Mouse (Mus musculus) neural tube, embryonic 13.5 days (tissue): ENCODE measurements around the gene Slc9a1. TPM values are rescaled to one million over a fixed set of nuclear protein-coding genes. Genes with fewer than 3 reads are reported as not detected.
A peak's percentile ranks its signal among the peaks of the same experiment; 100 is the strongest.

Experiments
- ATAC-seq: fragments of 200-750 bp; cut with Nextera tagmentation; 2 replicates; pipeline ENCODE4 v1.8.0; 2017; ENCODE audit warnings: low read depth, mild to moderate bottlenecking, moderate TSS enrichment, moderate library complexity
- H3K27ac ChIP-seq: fragments of 300-500 bp; sonication (generic); replicated peaks from 2 replicates; pipeline ENCODE4 v1.5.1; 2015; ENCODE audit warnings: moderate library complexity, mild to moderate bottlenecking, inconsistent platforms
- H3K27me3 ChIP-seq: fragments of 300-500 bp; sonication (generic); 2 replicates; pipeline ENCODE4 v1.6.1; 2015; ENCODE audit warnings: mild to moderate bottlenecking, inconsistent platforms
- H3K36me3 ChIP-seq: fragments of 300-500 bp; sonication (generic); 2 replicates; pipeline ENCODE4 v1.6.1; 2015; ENCODE audit warnings: mild to moderate bottlenecking, inconsistent platforms
- H3K4me1 ChIP-seq: fragments of 300-500 bp; sonication (generic); replicated peaks from 2 replicates; pipeline ENCODE4 v1.6.1; 2015; ENCODE audit warnings: inconsistent platforms
- H3K4me2 ChIP-seq: fragments of 300-500 bp; sonication (generic); 2 replicates; pipeline ENCODE4 v1.6.1; 2015; ENCODE audit warnings: inconsistent platforms, mild to moderate bottlenecking, moderate library complexity
- H3K4me3 ChIP-seq: fragments of 300-500 bp; sonication (generic); 2 replicates; pipeline ENCODE4 v1.5.1; 2015; ENCODE audit warnings: mild to moderate bottlenecking, inconsistent platforms
- H3K9ac ChIP-seq: fragments of 300-500 bp; sonication (generic); 2 replicates; pipeline ENCODE4 v1.6.1; 2015; ENCODE audit warnings: moderate library complexity, mild to moderate bottlenecking, inconsistent platforms
- H3K9me3 ChIP-seq: fragments of 300-500 bp; sonication (generic); 2 replicates; pipeline ENCODE4 v1.6.1; 2016; ENCODE audit warnings: inconsistent platforms
- WGBS: fragments of 180-500 bp; shearing (Covaris S2); methylation state at CpG from one replicate; pipeline ENCODE4 v1.1.7; 2015; 5-methylcytosine and 5-hydroxymethylcytosine counted together
- polyA plus RNA-seq: library from polyadenylated mRNA; unstranded; fragments of >200 nt; fragmentation: Nextera tagmentation; extraction: Ambion mirVana; gene quantifications from 2 replicates; pipeline ENCODE4 v1.2.1, GENCODE M21; 2015

The Slc9a1 gene
- polyA plus RNA-seq, 1 experiment from 2014 or later = 7.1 TPM

GRCm38 (mm10) chr4:133378236-133379045 is 8.9 kb downstream of the Slc9a1 start:
- WGBS = 13% methylated on average over 13 of the region's 13 CpGs
- no peaks in the 10 kb centered on the region for H3K36me3 ChIP-seq
- peak overlapping the region; percentile 52 for H3K9ac ChIP-seq
- peaks cover 64% of the 10 kb centered on the region for H3K4me1 ChIP-seq
- H3K9me3 ChIP-seq = no peaks in the 10 kb centered on the region
- H3K27ac ChIP-seq = peak overlapping the region; percentile 38
- no peaks in the 10 kb centered on the region for H3K27me3 ChIP-seq
- peak overlapping the region; percentile 14; the same call in 1 of the 2 replicates for H3K4me2 ChIP-seq
- H3K4me3 ChIP-seq = no peak overlapping the region
- 0 out of 2 replicates have a peak, but pooled peaks have one; percentile 33 for ATAC-seq

GRCm38 (mm10) chr4:133379046-133379347 is 9.5 kb downstream of the Slc9a1 start:
- 26% methylated on average over 5 of the region's 5 CpGs for WGBS
- no peaks in the 10 kb centered on the region for H3K9me3 ChIP-seq
- H3K9ac ChIP-seq = peak overlapping the region; percentile 47; the same call in 1 of the 2 replicates
- no peak overlapping the region for H3K4me2 ChIP-seq
- H3K27ac ChIP-seq = peak overlapping the region; percentile 38
- H3K4me3 ChIP-seq = no peak overlapping the region
- no peaks in the 10 kb centered on the region for H3K27me3 ChIP-seq
- ATAC-seq = no peak
- H3K36me3 ChIP-seq = no peaks in the 10 kb centered on the region
- H3K4me1 ChIP-seq = peaks cover 58% of the 10 kb centered on the region

GRCm38 (mm10) chr4:133379861-133380260 is 10.4 kb downstream of the Slc9a1 start:
- H3K4me2 ChIP-seq = no peak overlapping the region
- no peak for ATAC-seq
- no peaks in the 10 kb centered on the region for H3K36me3 ChIP-seq
- no peak overlapping the region for H3K9ac ChIP-seq
- 57% methylated on average over 3 of the region's 3 CpGs for WGBS
- no peak overlapping the region for H3K4me3 ChIP-seq
- 0 out of 2 replicates have a peak overlapping the region, but pooled peaks have one; percentile 11 for H3K27ac ChIP-seq
- peaks cover 51% of the 10 kb centered on the region for H3K4me1 ChIP-seq
- H3K27me3 ChIP-seq = no peaks in the 10 kb centered on the region
- no peaks in the 10 kb centered on the region for H3K9me3 ChIP-seq

GRCm38 (mm10) chr4:133380532-133380931 is 11.0 kb downstream of the Slc9a1 start:
- 58% methylated on average over 6 of the region's 6 CpGs for WGBS
- ATAC-seq = no peak
- no peak overlapping the region for H3K4me3 ChIP-seq

GRCm38 (mm10) chr4:133381141-133381540 is 11.6 kb downstream of the Slc9a1 start:
- Histone ChIP-seq H3K36me3 (no peaks in the 10 kb centered on the region), H3K9me3 (no peaks in the 10 kb centered on the region), H3K4me1 (peaks cover 42% of the 10 kb centered on the region), H3K4me2 (no peak overlapping the region), H3K9ac (no peak overlapping the region), H3K27me3 (no peaks in the 10 kb centered on the region), H3K27ac (no peak overlapping the region), H3K4me3 (no peak overlapping the region)
- no peak for ATAC-seq
- WGBS = 76% methylated on average over 8 of the region's 8 CpGs

More at GRCm38 (mm10) chr4:133380532-133380931, 11.0 kb downstream of the Slc9a1 start:
- Histone ChIP-seq H3K36me3 (no peaks in the 10 kb centered on the region), H3K9me3 (no peaks in the 10 kb centered on the region), H3K27ac (0 out of 2 replicates have a peak overlapping the region, but pooled peaks have one; percentile 7), H3K27me3 (no peaks in the 10 kb centered on the region), H3K4me1 (peaks cover 45% of the 10 kb centered on the region), H3K9ac (no peak overlapping the region), H3K4me2 (no peak overlapping the region)

GRCm38 (mm10) chr4:133386061-133386797 is 16.7 kb downstream of the Slc9a1 start:
- no peak for ATAC-seq
- Histone ChIP-seq H3K4me3 (no peak overlapping the region), H3K27me3 (no peaks in the 10 kb centered on the region), H3K9me3 (no peaks in the 10 kb centered on the region), H3K36me3 (no peaks in the 10 kb centered on the region), H3K9ac (no peak overlapping the region), H3K27ac (no peak overlapping the region), H3K4me1 (peaks cover 26% of the 10 kb centered on the region), H3K4me2 (no peak overlapping the region)
- 75% methylated on average over 7 of the region's 7 CpGs for WGBS

- no peak overlapping the region for H3K4me2 ChIP-seq
- no peaks in the 10 kb centered on the region for H3K36me3 ChIP-seq
- no peak overlapping the region for H3K9ac ChIP-seq
- H3K4me1 ChIP-seq = peaks cover 33% of the 10 kb centered on the region
- H3K4me3 ChIP-seq = no peak overlapping the region
- H3K9me3 ChIP-seq = no peaks in the 10 kb centered on the region
- no peak for ATAC-seq
- H3K27ac ChIP-seq = no peak overlapping the region
- H3K27me3 ChIP-seq = no peaks in the 10 kb centered on the region
Observed at GRCm38 (mm10) chr4:133387053-133387452, 17.5 kb downstream of the Slc9a1 start.

- no peaks in the 10 kb centered on the region for H3K36me3 ChIP-seq
- peak overlapping the region; percentile 23; the same call in 1 of the 2 replicates for H3K27ac ChIP-seq
- 0 out of 2 replicates have a peak, but pooled peaks have one; percentile 32 for ATAC-seq
- H3K4me3 ChIP-seq = no peak overlapping the region
- H3K4me1 ChIP-seq = peaks cover 33% of the 10 kb centered on the region
- 86% methylated on average over 16 of the region's 16 CpGs for WGBS
- no peaks in the 10 kb centered on the region for H3K9me3 ChIP-seq
- H3K27me3 ChIP-seq = no peaks in the 10 kb centered on the region
- no peak overlapping the region for H3K4me2 ChIP-seq
- no peak overlapping the region for H3K9ac ChIP-seq
Observed at GRCm38 (mm10) chr4:133388781-133389552, 19.5 kb downstream of the Slc9a1 start.

- no peaks in the 10 kb centered on the region for H3K9me3 ChIP-seq
- no peak overlapping the region for H3K27ac ChIP-seq
- H3K4me2 ChIP-seq = no peak overlapping the region
- H3K27me3 ChIP-seq = no peaks in the 10 kb centered on the region
- no peak overlapping the region for H3K4me3 ChIP-seq
- no peak overlapping the region for H3K9ac ChIP-seq
- H3K36me3 ChIP-seq = no peaks in the 10 kb centered on the region
- H3K4me1 ChIP-seq = peaks cover 44% of the 10 kb centered on the region
- WGBS = 98% methylated on average over 2 of the region's 2 CpGs
- ATAC-seq = no peak
Observed at GRCm38 (mm10) chr4:133390042-133390441, 20.5 kb downstream of the Slc9a1 start.

- Histone ChIP-seq H3K4me2 (no peak overlapping the region), H3K9ac (no peak overlapping the region), H3K9me3 (no peaks in the 10 kb centered on the region), H3K4me1 (peaks cover 50% of the 10 kb centered on the region), H3K4me3 (no peak overlapping the region), H3K27ac (no peak overlapping the region), H3K27me3 (no peaks in the 10 kb centered on the region), H3K36me3 (no peaks in the 10 kb centered on the region)
- no peak for ATAC-seq
- 95% methylated on average over 6 of the region's 6 CpGs for WGBS
Observed at GRCm38 (mm10) chr4:133390585-133390984, 21.1 kb downstream of the Slc9a1 start.

- Histone ChIP-seq H3K27ac (no peak overlapping the region), H3K4me2 (no peak overlapping the region), H3K4me3 (no peak overlapping the region), H3K36me3 (no peaks in the 10 kb centered on the region), H3K9me3 (no peaks in the 10 kb centered on the region), H3K4me1 (peaks cover 54% of the 10 kb centered on the region), H3K9ac (no peak overlapping the region), H3K27me3 (no peaks in the 10 kb centered on the region)
- no peak for ATAC-seq
- WGBS = 81% methylated on average over 18 of the region's 18 CpGs
Observed at GRCm38 (mm10) chr4:133391185-133392040, 21.9 kb downstream of the Slc9a1 start.
